Mouse (Mus musculus) cortical plate, adult 2 months (tissue): ENCODE results near the gene AC124108.1.

Experiments used
- CTCF ChIP-seq: fragments of 200-500 bp; IDR thresholded peaks from 2 replicates; pipeline ENCODE4 v1.5.1; 2011; ENCODE audit warnings: mild to moderate bottlenecking, control low read depth, low read length; ENCODE audit not compliant: insufficient read depth; ENCODE audit errors: extremely low read depth
- POLR2A ChIP-seq: fragments of 200-500 bp; IDR thresholded peaks from 2 replicates; pipeline ENCODE4 v1.6.1; 2011; ENCODE audit warnings: mild to moderate bottlenecking, low read length, control low read depth; ENCODE audit not compliant: insufficient read depth; ENCODE audit errors: extremely low read depth

DNA sequence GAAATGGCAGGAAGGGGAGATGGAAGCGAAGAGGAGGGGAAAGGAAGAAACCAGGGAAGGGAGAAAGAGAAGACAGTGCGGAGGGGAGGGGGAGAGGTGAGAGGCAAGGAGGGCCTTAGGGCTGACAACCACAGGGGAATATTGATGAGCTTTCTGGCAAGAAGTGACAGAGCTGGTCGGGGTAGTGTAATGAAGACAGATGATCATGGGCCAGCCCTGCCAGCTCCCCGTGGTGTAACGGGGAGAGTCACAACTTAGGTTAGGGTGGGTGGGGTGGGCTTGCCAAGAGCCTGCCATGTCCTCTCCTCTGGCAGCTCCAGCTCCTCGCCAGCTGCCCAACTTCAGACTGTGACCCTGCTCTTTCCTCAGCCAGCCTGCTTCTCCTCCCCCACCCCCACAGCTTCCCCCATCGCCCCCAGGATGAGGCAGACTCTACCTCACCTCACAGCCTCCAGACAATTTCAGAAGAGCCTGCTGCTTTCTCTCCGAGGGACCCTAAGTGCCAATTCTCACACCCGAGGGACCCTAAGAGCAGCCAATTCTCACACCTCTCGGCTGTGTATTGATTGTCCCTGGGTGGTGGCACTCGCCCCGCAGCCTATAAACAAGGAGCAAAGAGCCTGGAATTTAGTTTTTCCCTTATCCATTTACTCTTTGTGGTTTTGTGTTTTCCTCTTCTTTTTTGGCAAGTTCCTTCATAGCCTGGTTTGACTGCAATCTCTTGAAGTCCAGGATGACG lies 26.3 kb upstream of the AC124108.1 start:
- TF ChIP-seq POLR2A, result no peak
- TF ChIP-seq CTCF, result no peak
